Comparison of ENCODE assay signal across 8 mouse cellular contexts in genomic region chr15:68363058-68363735, GRCm38 (mm10).
DNase-seq lines count a peak whose midpoint lies in the region; ATAC-seq and TF ChIP-seq lines count a peak whose summit lies in the region.

No protein-coding gene starts in this region.

- H3K9me3 ChIP-seq in ES-Bruce4 (replicated peaks; ENCODE audit: control insufficient read depth, insufficient read depth, low read length, poor library complexity, severe bottlenecking), result no peaks in the 10 kb centered on the region
- H3K9me3 ChIP-seq in forebrain, embryonic 13.5 days (replicated peaks), result no peaks in the 10 kb centered on the region
- no peaks in the 10 kb centered on the region for H3K9me3 ChIP-seq in liver, postnatal 0 days (ENCODE audit: low read length)
- no peaks in the 10 kb centered on the region for H3K9me3 ChIP-seq in neural tube, embryonic 14.5 days (ENCODE audit: control insufficient read depth, low read length)

- peak; percentile 99 for DNase-seq in heart, postnatal 10 days
- DNase-seq in large intestine, adult 2 months (ENCODE audit: low read depth, low spot score), result peak; percentile 90
- DNase-seq in liver, postnatal 0 days, result peak; percentile 99
- DNase-seq in testis, postnatal 10 days (ENCODE audit: low spot score), result peak; percentile 99

- no peaks in the 10 kb centered on the region for H3K36me3 ChIP-seq in ES-Bruce4 (ENCODE audit: control insufficient read depth, insufficient read depth, low read length, poor library complexity, severe bottlenecking)
- no peaks in the 10 kb centered on the region for H3K36me3 ChIP-seq in forebrain, embryonic 13.5 days (ENCODE audit: poor library complexity, severe bottlenecking)
- no peaks in the 10 kb centered on the region for H3K36me3 ChIP-seq in liver, postnatal 0 days (replicated peaks; ENCODE audit: insufficient read depth, low read length)
- H3K36me3 ChIP-seq in neural tube, embryonic 14.5 days (ENCODE audit: control insufficient read depth, insufficient read depth, low read length), result no peaks in the 10 kb centered on the region

- H3K27ac ChIP-seq in ES-Bruce4 (ENCODE audit: insufficient read depth, low read length), result no peak overlapping the region
- peak overlapping the region; percentile 90 for H3K27ac ChIP-seq in forebrain, embryonic 13.5 days
- peak overlapping the region; percentile 98 for H3K27ac ChIP-seq in liver, postnatal 0 days (ENCODE audit: low read depth)
- peak overlapping the region; percentile 93 for H3K27ac ChIP-seq in neural tube, embryonic 14.5 days (ENCODE audit: low read depth, low read length)

- H3K4me2 ChIP-seq in forebrain, embryonic 13.5 days, result peak overlapping the region; percentile 84
- H3K4me2 ChIP-seq in liver, postnatal 0 days (ENCODE audit: low read depth, low read length), result peak overlapping the region; percentile 83
- H3K4me2 ChIP-seq in neural tube, embryonic 14.5 days (ENCODE audit: low read depth, low read length), result peak overlapping the region; percentile 71

- peaks cover 2% of the 10 kb centered on the region for H3K4me1 ChIP-seq in ES-Bruce4 (ENCODE audit: control insufficient read depth, insufficient read depth, low read length)
- peaks cover 19% of the 10 kb centered on the region for H3K4me1 ChIP-seq in forebrain, embryonic 13.5 days
- peaks cover 13% of the 10 kb centered on the region for H3K4me1 ChIP-seq in liver, postnatal 0 days (ENCODE audit: insufficient read depth)
- H3K4me1 ChIP-seq in neural tube, embryonic 14.5 days (ENCODE audit: control insufficient read depth, insufficient read depth, low read length), result peaks cover 5% of the 10 kb centered on the region; the same call in 1 of the 2 replicates

- peak; percentile 91 for ATAC-seq in cerebellum, adult (ENCODE audit: insufficient number of reproducible peaks, low FRiP score, low TSS enrichment)
- ATAC-seq in forebrain, embryonic 13.5 days, result peak; percentile 98
- peak; percentile 91 for ATAC-seq in liver, postnatal 0 days
- peak; percentile 97 for ATAC-seq in neural tube, embryonic 14.5 days (ENCODE audit: low read depth)

- peak overlapping the region; percentile 73 for H3K4me3 ChIP-seq in ES-Bruce4 (ENCODE audit: low read depth, low read length)
- peak overlapping the region; percentile 85 for H3K4me3 ChIP-seq in forebrain, embryonic 13.5 days
- H3K4me3 ChIP-seq in liver, postnatal 0 days (ENCODE audit: low read depth, low read length), result peak overlapping the region; percentile 82
- peak overlapping the region; percentile 86 for H3K4me3 ChIP-seq in neural tube, embryonic 14.5 days (ENCODE audit: low read depth, low read length)

- no peak for TF ChIP-seq EP300 in ES-Bruce4 (IDR thresholded peaks at IDR 0.05; ENCODE audit: insufficient read depth, low read depth, low read length)
- peak; percentile 55; the same call in 1 of the 2 replicates for TF ChIP-seq EP300 in liver, postnatal 0 days (IDR thresholded peaks at IDR 0.05; ENCODE audit: low read depth)

- H3K27me3 ChIP-seq in ES-Bruce4 (ENCODE audit: control insufficient read depth, insufficient read depth, low read length, poor library complexity, severe bottlenecking), result no peaks in the 10 kb centered on the region
- H3K27me3 ChIP-seq in forebrain, embryonic 13.5 days, result no peaks in the 10 kb centered on the region
- H3K27me3 ChIP-seq in liver, postnatal 0 days (ENCODE audit: insufficient read depth, low read length), result no peaks in the 10 kb centered on the region
- no peaks in the 10 kb centered on the region for H3K27me3 ChIP-seq in neural tube, embryonic 14.5 days (ENCODE audit: control insufficient read depth, insufficient read depth, low read length)

- intact Hi-C loops in heart, postnatal 10 days (cut with DNase I), result no loop called here

- under 1% methylated on average over 53 of the region's 72 CpGs for WGBS in forebrain, embryonic 13.5 days
- under 1% methylated on average over 69 of the region's 72 CpGs for WGBS in large intestine, adult 2 months
- under 1% methylated on average over 44 of the region's 72 CpGs for whole genome bisulfite sequencing in liver, postnatal 0 days (ENCODE audit: insufficient replicate concordance)
- under 1% methylated on average over 54 of the region's 72 CpGs for WGBS in neural tube, embryonic 14.5 days

- TF ChIP-seq CTCF in ES-Bruce4 (IDR thresholded peaks at IDR 0.05; ENCODE audit: low read depth, low read length), result no peak
- 0 out of 2 replicates have a peak, but pooled peaks have one; percentile 6 for TF ChIP-seq CTCF in liver, postnatal 0 days (IDR thresholded peaks at IDR 0.05; ENCODE audit: low read depth)

- TF ChIP-seq POLR2A in ES-Bruce4 (IDR thresholded peaks at IDR 0.05; ENCODE audit: insufficient read depth, low read length), result peak; percentile 93

- peak overlapping the region; percentile 91 for H3K9ac ChIP-seq in ES-Bruce4 (ENCODE audit: low read depth, poor library complexity, severe bottlenecking)
- peak overlapping the region; percentile 85 for H3K9ac ChIP-seq in forebrain, embryonic 13.5 days
- H3K9ac ChIP-seq in liver, postnatal 0 days (replicated peaks), result peak overlapping the region; percentile 89
- peak overlapping the region; percentile 77 for H3K9ac ChIP-seq in neural tube, embryonic 14.5 days (replicated peaks; ENCODE audit: low read depth, low read length)
